Mouse (Mus musculus): Measurements from ENCODE around the gene Uckl1. TPM values are rescaled to one million over a fixed set of nuclear protein-coding genes. Genes with fewer than 3 reads are reported as not detected.

The Uckl1 gene
- total RNA-seq, 2 experiments from 2014 or later: 36.5 to 43.5 TPM

DNA sequence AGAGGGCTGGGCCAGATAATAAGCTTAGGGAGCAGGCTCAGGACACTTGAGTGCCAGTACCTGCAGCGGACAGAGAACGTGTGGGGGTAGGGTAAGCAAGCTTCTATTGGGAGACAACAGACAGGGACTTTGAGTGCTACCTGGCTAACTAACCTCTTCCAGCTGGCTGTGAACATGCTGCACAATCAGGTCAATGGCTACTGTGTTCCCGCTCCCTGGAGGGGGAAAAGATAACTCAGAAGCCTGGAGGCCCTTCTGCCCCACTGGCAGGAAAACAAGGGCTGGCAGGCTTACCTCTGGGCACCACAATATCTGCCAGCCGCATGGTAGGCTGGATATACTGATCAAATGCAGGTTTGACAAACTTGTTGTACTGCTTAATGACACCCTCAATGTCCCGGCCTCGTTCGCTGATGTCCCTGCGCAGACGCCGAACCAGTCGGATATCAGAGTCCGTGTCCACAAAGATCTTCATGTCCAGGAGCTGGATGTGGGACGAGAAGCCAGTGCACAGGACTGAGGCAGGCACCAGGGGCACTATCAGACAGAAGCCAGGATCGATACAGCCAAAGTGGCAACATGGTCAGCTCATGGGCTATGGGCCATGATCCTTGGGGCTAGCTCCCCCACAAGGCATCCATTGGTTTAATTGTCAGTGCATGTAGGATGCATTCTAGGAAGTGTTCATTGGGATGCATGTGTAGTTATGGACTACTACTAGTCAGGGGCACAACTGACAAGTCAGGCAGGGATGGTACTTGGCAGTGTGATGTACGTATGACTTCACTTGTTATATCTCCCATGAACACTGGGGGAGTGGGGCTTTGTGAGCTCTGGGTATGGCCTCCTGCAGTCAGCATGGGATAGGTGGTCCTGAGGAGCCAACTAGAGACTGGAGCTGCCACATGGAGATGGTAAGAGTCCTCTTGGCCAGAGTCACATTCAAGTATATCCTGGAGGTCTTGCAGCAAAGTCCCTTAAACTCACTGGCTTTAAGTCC lies 11.5 kb downstream of the Uckl1 start:
- peak; percentile 3 for DNase-seq

DNA sequence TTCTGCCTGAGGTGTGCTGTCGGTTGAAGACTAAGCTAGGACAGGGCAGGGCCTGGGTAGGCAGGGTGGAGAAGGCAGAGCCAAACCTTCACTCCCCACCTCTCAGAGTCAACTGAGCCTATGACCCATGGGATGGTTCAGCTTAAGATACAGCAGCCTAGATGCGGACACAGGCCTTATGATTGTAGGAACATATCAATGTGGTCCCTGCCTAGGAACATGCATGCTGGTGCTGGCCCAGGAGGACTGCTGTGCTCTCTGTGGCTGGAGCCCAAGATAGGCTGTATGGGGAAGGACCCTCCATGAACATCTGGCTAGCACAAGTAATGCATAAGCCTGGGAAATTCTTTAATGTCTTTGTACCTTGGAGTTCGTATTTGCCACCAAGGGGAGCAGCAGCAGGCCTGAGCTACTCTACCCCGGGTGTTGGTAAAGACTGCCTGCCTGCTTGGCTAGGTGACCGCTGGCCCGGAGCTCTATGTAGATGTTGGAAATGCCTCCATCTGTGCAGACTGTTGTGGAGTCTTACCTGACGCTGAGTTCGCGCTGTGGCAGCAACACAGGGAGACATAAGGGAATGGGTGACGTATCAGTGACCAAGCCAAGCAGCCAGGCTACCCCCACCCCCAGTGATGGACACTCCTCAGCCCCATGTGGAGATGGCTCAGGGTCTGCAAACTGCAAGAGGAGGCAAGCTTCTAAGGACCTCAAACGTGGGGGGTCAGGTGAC lies 12.6 kb downstream of the Uckl1 start:
- DNase-seq: peak; percentile 2

DNA sequence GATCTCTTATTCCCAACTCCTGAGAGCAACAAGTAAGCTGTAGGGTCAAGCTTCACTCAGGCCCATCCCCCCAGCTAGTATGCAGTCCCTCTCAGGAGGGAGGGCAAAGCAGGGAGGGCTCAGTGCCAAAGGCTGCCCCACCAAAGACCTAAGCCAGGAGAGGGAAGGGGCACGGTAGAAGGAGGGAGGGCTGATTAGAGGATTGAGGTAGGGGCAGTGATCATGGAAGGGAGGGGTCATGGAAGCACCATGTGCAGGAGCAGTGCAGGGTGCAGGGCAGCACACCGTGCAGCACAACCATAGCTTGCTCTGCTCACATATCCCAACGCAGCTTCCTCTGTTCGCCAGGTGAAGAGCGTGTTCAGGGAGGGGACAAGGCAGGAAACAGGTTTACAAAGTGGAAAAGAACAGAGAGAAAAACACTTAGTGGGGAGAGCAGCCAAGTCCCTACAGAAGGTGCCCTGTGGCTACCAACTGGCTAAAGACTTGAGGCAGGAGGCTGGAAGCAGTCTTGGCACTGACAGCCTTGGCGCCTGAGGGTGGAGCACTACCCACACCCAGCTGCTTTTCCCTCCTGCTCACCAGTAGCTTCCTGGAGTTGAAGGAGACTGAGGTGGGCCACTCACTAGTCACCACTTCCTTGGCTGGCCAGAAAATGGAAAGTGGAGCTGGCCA lies 13.6 kb downstream of the Uckl1 start:
- DNase-seq: peak; percentile 10

DNA sequence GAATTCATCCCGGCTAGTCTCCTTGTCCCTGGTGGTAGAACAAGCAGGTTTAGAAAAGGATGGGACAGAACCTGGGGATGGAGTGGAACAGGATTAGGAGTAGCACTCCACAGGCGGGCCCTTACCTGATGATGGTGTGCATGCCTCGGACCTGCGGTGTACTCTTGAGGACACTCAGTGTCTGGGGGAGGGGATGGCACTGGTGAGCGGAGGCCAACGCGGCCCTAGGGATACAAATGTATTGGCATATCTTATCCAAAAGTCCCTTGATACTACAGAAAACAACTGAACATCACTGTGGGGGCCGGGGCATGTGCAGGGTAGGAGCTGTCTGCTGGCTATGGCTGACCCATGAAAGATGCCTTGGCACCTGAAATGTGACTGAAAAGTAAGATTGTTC lies 14.3 kb downstream of the Uckl1 start:
- peak; percentile 1 for DNase-seq

DNA sequence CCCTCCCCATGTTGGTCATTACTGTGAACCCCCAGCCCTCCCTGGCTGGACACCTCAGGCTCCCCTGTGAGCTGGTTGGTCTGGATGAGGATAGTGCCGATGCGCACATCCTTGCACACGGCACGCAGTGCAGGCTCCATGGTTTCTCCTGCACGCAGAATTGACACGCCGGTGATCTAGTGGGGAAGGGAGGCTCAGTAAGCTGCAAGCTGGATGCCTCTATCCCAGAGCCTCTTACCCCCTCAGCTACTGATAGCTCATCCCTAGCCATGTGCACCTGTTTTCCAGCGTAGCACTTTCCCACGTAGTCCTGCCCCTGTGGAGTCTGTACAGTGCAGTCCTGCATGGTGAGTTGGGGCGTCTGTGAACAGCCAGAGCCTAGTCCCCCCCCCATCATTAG lies 14.8 kb downstream of the Uckl1 start:
- no peak for DNase-seq

DNA sequence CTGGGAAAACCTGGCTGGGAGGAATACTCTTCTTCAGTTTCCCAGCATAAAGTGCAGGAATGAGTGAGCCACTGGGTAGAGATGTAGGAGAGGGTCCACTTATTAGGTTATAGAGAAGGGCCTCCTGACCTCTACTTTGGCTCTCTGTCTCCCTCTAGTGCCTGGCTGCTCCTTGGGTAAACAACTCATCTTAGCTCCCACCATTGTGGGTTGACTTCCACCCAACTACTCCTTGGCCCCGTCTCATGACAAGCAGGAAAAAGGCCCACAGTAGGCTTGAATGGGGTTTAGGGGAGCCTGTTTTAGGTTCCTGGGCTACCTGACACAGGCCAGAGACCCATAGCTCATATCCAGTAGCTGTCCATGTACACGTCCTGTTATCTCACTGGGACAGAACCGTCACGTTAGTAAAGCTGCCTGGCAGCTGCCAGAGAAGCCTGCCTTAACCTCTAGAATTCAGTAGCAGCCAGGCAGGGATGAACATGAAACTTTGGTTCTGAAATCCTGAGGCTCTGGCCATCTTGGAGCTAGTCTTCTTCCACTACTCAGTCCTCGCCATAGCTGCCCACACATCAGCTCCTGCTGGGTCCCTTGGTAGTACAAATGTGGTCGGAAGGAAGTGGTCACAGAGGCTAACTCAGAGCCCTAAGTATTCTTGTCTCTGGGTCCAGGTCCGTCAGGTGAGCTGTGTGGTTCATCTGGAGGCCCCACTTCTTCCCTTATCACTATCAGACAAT lies 16.3 kb downstream of the Uckl1 start:
- peak; percentile 61 for DNase-seq

DNA sequence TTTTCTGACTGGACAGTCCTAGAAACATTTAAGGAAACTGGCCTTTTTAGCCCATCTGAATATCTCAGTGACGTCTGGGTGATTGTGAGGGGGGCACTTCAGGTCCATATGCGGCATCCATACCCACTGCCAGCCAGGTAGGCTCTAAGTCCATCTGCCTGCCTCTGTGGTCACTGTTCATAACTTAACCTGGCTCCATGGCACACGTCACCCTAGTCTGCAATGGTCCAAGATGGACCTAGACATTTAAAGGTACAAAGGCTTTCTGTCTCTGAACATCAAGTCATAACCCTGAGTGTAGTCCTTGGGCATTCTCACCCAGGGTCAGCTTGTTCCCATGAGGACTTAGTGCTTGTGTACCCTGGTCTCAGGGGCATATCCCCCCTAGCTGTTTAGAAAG lies 17.4 kb downstream of the Uckl1 start:
- DNase-seq: no peak

DNA sequence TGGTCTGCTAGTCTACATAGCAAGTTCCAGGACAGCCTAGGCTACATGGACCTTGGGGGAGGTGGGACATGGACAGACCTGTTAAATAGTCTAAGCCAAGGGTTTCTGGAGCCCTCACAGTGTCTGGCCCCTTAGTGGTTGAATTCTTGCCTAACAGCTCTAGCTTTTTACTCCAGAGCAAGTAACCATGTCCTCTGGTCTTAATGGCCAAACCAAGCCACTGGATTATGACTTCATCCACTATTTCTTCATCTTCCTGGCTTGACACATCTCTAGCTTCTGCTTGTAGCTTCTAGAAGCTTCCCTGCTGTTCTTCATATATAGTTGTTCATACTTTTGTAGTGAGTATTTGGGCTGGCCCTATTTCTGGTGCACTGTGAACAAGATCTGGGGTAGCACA lies 30.9 kb downstream of the Uckl1 start:
- DNase-seq: no peak

DNA sequence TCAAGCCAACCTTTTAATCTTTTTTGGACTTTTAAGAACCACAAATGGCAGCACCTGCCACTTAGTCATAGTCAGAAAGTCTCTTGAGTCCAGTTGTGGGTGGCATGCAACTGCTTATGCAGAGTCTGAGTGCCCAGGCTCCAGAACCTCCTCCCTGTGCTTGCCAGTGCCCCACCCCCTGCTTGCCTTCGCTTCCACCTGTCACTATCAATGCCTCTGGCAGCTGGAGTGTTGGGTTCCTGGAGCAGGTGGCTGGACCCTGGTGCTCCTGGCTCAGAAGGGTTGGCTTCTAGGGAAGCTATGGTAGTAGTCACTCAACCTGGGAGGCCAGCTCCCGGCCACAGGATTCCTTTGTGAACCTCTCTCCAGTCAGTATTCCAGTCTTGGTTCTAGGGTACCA lies 34.5 kb downstream of the Uckl1 start:
- peak; percentile 13 for DNase-seq

DNA sequence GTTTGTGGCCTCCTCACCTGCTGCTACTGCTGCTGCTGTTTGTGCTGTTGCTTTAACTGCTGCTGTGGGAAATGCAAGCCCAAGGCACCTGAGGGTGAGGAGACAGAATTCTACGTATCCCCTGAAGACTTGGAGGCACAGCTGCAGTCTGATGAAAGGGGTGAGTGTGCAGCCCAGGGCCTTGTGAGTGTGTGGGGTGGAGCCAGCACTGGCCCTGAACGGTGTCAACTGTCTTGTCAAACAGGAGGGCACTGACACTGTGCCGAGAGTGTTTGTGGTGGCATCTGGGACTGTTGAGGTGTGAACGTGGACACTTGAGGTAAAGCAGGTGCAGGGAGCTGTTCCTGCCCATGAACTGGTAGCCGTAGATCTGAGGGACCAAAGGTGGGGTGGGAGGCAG lies 36.0 kb downstream of the Uckl1 start:
- no peak for DNase-seq

DNA sequence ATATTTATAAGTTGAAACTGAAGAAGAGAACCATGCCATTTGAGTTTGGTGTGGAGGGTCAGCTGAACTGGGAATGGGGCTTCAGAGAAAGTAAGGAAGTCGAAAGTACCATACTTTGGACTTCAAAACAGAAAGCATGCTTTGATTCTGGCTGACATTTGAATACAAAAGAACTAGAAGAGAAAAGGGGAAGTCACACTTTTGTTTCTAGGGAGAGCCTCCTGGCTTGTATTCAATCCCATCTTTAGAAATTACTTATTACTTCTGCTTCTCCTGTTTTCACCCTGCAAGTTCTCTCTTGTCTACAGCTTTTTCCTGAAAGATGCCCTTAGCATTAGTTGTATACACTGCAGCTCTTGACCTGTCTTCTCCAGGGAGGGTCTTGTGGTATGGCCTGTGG lies 36.5 kb downstream of the Uckl1 start:
- no peak for DNase-seq

DNA sequence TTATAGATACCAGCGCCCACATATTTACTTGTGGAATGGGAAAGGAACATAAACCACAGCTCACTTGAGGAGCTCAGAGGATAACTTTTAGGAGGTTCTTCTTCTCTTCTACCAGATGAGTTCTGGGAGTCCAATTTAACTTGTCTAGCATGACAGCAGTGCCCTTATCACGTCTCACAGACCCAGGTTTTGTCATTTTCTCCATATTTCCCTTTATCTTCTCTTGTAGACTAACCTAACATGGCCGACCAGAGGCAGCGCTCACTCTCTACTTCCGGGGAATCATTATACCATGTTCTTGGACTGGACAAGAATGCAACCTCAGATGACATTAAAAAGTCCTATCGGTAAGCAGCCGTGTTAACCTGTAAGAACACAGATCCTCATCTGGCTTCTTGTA lies 38.5 kb downstream of the Uckl1 start:
- no peak for DNase-seq

DNA sequence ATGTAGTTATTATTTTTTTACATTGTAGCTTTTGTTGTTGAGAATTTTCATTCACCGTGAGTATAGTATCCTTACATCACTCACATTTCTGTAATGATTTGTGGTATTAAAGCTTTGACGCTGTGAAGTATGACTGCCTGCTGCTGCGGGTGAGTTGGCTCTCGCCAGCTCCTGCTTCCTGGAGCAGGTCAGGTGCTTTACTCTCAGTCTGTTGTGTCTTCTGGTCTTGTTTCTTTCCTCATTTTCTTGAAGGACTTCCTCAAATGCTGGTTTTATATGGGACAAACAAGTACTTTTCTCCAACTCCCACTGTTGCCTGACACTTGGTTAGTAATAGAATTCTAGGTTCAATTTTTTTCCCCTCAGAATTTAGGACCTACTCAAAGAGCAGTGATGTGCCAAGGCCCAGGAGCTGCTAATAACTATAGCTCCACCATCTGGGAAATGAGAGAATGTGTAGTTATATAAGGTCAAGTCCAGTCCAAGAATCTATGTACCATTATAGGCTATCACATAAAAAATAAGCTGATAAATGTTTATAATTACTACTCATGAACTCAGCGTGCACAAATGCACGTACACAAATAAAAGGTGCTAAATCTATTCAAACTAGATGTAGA lies 42.8 kb downstream of the Uckl1 start:
- DNase-seq: no peak

DNA sequence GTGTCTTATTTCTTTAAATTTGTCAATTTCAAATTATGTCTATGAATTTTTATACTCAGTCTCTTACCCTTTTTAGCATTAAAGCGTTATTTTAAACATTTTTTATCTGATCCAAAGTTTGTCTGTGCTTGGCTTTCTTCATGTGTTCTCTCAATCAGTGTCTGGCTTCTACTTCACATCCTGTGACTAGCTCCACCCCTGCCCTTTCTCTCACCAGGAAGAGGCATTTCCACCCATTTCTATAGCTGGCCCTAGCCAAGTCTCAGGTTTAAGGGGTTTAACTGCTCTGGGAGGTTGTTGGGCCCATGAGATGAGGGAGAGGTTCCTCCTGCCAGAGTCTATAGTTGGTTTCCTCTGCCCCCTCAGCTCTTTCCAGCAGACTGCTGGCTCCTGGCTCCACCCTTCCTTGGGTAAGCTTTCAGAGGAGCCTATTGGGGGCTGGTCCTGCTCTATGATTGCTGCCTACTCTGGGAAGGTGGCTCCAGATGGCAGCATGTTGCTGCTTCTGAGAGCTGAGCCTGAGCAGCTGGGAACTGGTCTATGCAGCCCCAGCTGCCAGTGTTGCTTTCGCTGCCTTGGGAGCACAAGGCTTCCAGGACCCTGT lies 47.1 kb downstream of the Uckl1 start:
- peak; percentile 15 for DNase-seq

DNA sequence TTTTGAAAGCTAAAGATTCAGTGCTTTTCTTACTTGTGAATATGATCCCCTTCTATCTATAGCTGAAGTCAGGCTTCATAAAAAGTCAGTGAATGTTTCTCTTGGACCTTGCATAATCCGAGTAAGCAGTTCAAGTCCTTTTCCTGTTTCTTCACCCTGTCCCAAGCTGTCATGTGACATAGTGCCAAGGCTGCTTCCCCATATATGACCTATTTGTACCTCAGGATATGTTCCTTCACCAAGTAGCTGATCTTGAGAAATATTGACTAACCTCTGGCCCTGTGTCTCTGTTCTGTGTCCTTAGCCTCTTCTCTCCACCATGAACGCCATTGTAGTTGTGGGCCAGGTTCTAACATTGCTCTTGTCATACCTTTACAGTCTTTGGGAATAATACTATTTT lies 48.3 kb downstream of the Uckl1 start:
- no peak for DNase-seq

DNA sequence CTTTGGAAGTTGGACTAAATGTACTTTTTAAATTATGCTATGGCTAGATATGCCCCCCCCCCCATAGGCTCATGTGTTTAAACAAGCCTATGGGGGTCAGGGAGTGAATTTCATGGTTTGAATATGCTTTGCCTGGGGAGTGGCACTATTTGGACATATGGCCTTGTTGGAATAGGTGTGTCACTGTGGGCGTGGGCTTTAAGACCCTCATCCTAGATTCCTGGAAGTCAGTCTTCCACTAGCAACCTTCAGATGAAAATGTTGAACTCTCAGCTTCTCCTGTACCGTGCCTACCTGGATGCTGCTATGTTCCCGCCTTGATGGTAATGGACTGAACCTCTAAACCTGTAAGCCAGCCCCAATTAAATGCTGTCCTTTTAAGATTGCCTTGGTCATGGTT lies 52.1 kb downstream of the Uckl1 start:
- DNase-seq: no peak

DNA sequence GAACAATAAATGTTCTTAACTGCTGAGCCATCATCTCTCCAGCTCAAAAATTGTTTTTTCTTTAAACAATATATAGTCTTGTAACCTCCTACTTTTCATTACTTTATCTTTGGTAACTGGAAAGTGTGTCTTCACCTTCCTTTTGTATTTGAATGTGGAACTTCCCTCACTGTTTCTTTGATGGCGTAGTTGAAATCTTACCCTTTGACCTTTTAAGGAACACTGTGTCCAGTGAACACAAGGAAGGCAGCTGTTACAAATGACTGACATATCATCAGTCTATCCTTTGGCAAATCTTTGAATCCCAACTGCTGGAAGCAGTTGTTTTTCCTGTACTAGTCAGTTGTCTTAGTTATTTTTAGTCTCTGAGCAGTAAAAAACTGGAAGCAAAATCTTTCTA lies 55.6 kb downstream of the Uckl1 start:
- DNase-seq: no peak

DNA sequence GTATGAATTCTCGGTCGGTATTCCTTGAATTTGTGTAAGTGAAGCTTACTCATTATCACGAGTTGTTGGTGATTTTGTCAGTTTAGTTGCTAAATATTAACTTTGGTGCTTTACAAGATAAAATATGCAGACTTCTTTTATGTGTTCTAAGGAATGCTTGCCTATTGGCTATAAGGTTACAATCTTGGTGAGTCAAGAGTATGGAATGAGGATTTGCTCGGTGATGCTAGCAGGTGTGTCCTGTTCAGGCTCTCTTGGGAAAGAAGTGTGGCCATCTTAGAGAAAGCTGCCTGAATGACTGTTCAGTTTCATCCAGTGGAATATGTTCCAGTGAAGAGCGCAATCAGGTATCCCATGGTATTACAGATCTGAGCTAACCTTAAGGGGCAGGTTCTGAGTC lies 59.2 kb downstream of the Uckl1 start:
- DNase-seq: no peak

DNA sequence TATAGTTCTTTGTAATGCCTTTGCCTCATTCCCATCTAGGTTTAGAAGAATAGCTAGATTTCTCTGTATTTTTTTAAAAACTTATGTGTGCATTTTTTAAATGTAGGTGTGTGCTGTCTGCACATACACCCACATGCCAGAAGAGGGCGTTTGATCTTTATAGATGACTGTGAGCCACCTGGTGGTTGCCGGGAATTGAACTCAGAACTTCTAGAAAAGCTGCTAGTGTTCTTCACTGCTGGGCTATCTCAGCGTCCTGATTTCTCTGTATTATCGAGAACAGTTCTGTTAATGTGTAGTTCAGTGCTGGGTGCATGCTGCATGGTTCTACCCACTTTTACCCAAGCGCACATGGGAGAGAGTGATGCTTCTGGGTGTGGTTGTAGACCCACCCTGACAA lies 61.9 kb downstream of the Uckl1 start:
- DNase-seq: peak; percentile 11

DNA sequence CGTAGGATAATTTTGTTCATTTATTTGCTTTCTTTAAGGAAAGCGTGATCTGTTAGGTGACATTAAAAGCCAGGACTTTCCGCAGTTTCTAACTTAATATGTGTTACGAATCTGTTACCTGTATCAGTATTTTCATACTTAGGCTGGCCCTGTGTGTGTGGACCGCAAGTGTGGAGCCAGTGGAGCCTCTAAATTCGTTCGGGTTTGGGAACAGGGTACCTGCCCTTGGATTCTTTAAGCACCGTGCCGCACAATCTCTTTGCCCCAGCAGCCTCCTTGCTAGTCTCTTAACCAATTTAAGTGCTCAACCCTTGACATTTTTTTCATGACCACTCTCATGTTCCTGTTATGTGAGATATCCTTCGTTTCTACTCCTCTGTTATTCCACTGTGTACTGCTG lies 63.2 kb downstream of the Uckl1 start:
- no peak for DNase-seq

DNA sequence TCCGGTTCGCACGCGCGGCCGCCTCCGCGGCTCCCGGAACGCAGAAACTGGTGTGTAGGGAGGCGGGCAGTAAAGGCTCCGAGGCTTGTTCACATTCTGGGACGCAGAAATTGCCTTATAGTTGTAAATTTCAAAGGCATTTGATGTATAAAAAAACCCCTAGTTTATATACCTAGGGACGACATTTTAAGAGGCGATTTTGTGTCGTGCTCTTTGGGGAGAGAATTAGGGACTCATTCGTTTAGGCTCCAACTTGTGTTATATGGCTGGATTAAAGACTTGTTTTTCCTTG lies 63.8 kb downstream of the Uckl1 start:
- DNase-seq: no peak

Data from gastrocnemius, postnatal 10 days (tissue).